Mouse (Mus musculus) stomach, embryonic 14.5 days (tissue): Measurements from ENCODE around the gene Dcxr. TPM values are rescaled to one million over a fixed set of nuclear protein-coding genes. Genes with fewer than 3 reads are reported as not detected.

Experiments
- ATAC-seq: fragments of 200-750 bp; cut with Nextera tagmentation; 2 replicates; pipeline ENCODE4 v1.8.0; 2017; ENCODE audit warnings: low read depth, moderate TSS enrichment; ENCODE audit not compliant: insufficient number of reproducible peaks, insufficient read depth, low FRiP score
- H3K27ac ChIP-seq: fragments of 300-500 bp; sonication (generic); 2 replicates; pipeline ENCODE4 v1.5.1; 2014; ENCODE audit warnings: mild to moderate bottlenecking, low read length, moderate library complexity, mixed read lengths
- H3K27me3 ChIP-seq: fragments of 300-500 bp; sonication (generic); 2 replicates; pipeline ENCODE4 v1.6.1; 2014; ENCODE audit warnings: low read length, control low read depth, mixed read lengths; ENCODE audit not compliant: control insufficient read depth, insufficient read depth
- H3K36me3 ChIP-seq: fragments of 300-500 bp; sonication (generic); 2 replicates; pipeline ENCODE4 v1.6.1; 2014; ENCODE audit warnings: mild to moderate bottlenecking, control low read depth, low read length, moderate library complexity, mixed read lengths; ENCODE audit not compliant: control insufficient read depth, insufficient read depth
- H3K4me1 ChIP-seq: fragments of 300-500 bp; sonication (generic); 2 replicates; pipeline ENCODE4 v1.6.1; 2014; ENCODE audit warnings: low read length, control low read depth, mixed read lengths; ENCODE audit not compliant: control insufficient read depth, insufficient read depth
- H3K4me2 ChIP-seq: fragments of 300-500 bp; sonication (generic); replicated peaks from 2 replicates; pipeline ENCODE4 v1.6.1; 2014; ENCODE audit warnings: low read depth, low read length, control low read depth
- H3K4me3 ChIP-seq: fragments of 300-500 bp; sonication (generic); 2 replicates; pipeline ENCODE4 v1.5.1; 2014; ENCODE audit warnings: low read depth, low read length, control low read depth
- H3K9ac ChIP-seq: fragments of 300-500 bp; sonication (generic); replicated peaks from 2 replicates; pipeline ENCODE4 v1.6.1; 2014; ENCODE audit warnings: low read depth, mild to moderate bottlenecking, control low read depth, low read length, moderate library complexity, mixed read lengths
- H3K9me3 ChIP-seq: fragments of 300-500 bp; sonication (generic); 2 replicates; pipeline ENCODE4 v1.6.1; 2016; ENCODE audit warnings: low read depth, low read length, control low read depth; ENCODE audit not compliant: control insufficient read depth
- WGBS: fragments of 180-500 bp; shearing (Covaris S2); extraction: QIAGEN DNeasy Blood & Tissue Kit; methylation state at CpG from one replicate; pipeline ENCODE4 v1.1.7; 2014; 5-methylcytosine and 5-hydroxymethylcytosine counted together
- polyA plus RNA-seq: library from polyadenylated mRNA; unstranded; fragments of >200 nt; fragmentation: Nextera tagmentation; extraction: Ambion mirVana; gene quantifications from 2 replicates; pipeline ENCODE4 v1.2.1, GENCODE M21; 2014

Gene Dcxr
- polyA plus RNA-seq, 1 experiment from 2014 or later = 33.2 TPM

DNA sequence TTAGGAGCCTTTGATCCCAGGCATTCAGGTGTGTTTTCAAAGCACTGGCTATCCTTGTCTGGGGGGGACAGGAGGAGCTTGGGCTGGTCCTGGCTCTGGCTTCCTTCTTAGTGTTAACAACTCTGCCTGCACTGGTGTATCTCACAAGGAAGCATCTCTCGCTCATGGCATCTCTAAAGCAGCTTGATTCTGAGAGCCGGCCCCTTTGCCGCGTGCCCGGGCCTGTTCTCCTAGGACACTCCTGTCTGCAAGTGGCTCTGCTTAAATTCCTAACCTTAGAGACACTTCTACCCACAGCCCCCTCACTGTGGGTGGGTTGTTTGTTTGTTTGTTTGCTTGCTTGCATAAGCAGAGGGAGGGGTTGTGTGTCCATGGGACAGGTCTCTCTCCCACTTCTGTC, 19.1 kb downstream of the Dcxr start:
- H3K4me2 ChIP-seq = 0 out of 2 replicates have a peak overlapping the region, but pooled peaks have one; percentile 5
- H3K9ac ChIP-seq = no peak overlapping the region
- peaks cover 47% of the 10 kb centered on the region for H3K4me1 ChIP-seq

DNA sequence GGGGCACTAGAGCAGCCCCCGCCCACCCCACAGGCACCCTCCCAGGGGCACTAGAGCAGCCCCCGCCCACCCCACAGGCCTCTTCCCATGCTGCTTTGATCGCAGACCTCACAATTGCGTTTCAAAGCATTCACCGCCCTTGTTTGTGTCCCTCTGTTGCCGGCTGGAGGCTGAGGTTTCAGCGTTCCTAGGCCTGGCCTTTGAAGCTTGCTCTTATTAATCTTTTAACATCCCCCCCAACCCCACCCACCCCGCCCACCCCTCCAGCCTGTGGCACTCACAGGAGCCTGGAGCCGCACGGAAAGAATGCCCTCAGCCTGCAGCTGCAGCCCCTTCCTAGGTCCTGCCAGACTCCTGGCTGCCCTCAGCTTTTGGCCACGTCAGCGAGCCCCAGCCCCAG, 19.9 kb downstream of the Dcxr start:
- Histone ChIP-seq H3K4me2 (no peak overlapping the region), H3K27ac (peak overlapping the region; percentile 69; the same call in 1 of the 2 replicates), H3K9me3 (no peaks in the 10 kb centered on the region), H3K27me3 (no peaks in the 10 kb centered on the region), H3K4me3 (no peak overlapping the region), H3K36me3 (peaks cover 8% of the 10 kb centered on the region), H3K9ac (no peak overlapping the region), H3K4me1 (peaks cover 47% of the 10 kb centered on the region)
- no peak; the same call in 1 of the 2 replicates for ATAC-seq
- 22% methylated on average over 12 of the region's 12 CpGs for WGBS

More for the DNA sequence above, 19.1 kb downstream of the Dcxr start:
- peak overlapping the region; percentile 61 for H3K27ac ChIP-seq
- 29% methylated on average over 5 of the region's 5 CpGs for WGBS
- no peaks in the 10 kb centered on the region for H3K9me3 ChIP-seq
- ATAC-seq = no peak
- H3K27me3 ChIP-seq = no peaks in the 10 kb centered on the region
- no peak overlapping the region for H3K4me3 ChIP-seq
- peaks cover 8% of the 10 kb centered on the region for H3K36me3 ChIP-seq

DNA sequence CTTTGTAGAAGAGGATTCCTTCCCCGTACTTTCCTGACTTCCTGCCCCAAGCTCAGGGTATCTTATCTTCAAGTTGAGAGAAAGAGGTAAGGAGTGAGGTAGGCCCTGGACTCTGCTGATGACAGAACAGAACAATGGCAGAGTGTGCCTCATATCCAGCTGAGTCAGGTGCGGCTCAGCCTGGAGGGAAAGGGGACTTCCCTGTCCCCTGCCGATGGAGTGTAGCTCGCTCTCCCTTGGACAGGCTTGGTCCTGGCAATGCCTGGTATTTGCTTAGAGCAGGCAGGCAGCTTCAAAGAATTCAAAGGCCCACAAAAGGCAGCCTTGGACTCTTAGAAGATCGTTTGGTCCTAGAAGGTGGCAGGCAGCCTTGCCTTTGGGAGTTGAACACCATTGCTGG, 21.0 kb downstream of the Dcxr start:
- H3K36me3 ChIP-seq = peaks cover 15% of the 10 kb centered on the region
- H3K27me3 ChIP-seq = no peaks in the 10 kb centered on the region
- peak overlapping the region; percentile 69; the same call in 1 of the 2 replicates for H3K27ac ChIP-seq
- H3K9ac ChIP-seq = no peak overlapping the region
- no peak overlapping the region for H3K4me2 ChIP-seq
- ATAC-seq = no peak
- peaks cover 47% of the 10 kb centered on the region for H3K4me1 ChIP-seq
- H3K9me3 ChIP-seq = no peaks in the 10 kb centered on the region
- 66% methylated on average over 5 of the region's 5 CpGs for WGBS
- H3K4me3 ChIP-seq = no peak overlapping the region

DNA sequence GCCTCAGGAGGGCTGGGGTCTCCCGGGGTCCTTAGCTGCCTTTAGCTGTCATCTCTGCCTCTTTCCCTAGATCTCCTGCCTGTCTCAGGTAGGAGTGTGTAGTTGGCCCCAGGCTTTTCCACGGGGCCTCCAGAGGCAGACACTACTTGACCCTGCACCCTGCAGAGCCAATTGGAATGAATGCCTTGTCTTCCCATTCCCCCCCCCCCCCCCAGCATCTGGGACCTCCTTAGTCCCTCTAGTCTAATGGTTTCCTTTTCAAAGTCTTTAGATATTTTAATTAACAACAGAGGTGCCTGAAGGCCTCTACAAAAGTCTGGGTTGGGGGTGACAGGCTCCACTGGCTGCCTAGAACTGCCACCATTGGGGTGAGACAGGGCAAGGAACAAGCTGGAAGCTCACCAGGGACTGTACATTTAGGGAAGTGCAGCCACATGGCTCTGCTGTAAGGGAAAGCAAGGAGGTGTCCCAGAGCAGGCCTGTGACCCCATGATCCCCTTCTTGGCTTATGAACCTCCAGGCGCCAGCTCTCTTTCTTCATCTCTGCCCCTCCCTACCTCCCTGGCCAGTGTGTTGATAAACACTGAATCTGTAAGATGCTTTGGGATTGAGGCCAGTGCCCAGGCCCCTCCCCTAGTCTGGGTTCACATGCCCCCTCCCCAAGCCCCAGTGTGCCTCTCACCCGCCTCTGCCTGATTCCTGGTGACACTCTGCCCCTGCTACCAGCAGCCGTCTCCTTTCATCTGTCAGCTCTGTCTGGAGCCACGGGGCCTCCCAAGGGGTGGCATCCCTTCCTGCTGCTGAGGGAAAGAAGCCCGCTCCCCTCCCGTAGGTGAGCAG, 22.4 kb downstream of the Dcxr start:
- H3K27me3 ChIP-seq = no peaks in the 10 kb centered on the region
- ATAC-seq = no peak
- WGBS = 22% methylated on average over 8 of the region's 8 CpGs
- H3K4me1 ChIP-seq = peaks cover 46% of the 10 kb centered on the region
- H3K36me3 ChIP-seq = peaks cover 14% of the 10 kb centered on the region
- 0 out of 2 replicates have a peak overlapping the region, but pooled peaks have one; percentile 69 for H3K27ac ChIP-seq
- H3K4me2 ChIP-seq = no peak overlapping the region
- no peak overlapping the region for H3K9ac ChIP-seq
- H3K9me3 ChIP-seq = no peaks in the 10 kb centered on the region
- H3K4me3 ChIP-seq = no peak overlapping the region

DNA sequence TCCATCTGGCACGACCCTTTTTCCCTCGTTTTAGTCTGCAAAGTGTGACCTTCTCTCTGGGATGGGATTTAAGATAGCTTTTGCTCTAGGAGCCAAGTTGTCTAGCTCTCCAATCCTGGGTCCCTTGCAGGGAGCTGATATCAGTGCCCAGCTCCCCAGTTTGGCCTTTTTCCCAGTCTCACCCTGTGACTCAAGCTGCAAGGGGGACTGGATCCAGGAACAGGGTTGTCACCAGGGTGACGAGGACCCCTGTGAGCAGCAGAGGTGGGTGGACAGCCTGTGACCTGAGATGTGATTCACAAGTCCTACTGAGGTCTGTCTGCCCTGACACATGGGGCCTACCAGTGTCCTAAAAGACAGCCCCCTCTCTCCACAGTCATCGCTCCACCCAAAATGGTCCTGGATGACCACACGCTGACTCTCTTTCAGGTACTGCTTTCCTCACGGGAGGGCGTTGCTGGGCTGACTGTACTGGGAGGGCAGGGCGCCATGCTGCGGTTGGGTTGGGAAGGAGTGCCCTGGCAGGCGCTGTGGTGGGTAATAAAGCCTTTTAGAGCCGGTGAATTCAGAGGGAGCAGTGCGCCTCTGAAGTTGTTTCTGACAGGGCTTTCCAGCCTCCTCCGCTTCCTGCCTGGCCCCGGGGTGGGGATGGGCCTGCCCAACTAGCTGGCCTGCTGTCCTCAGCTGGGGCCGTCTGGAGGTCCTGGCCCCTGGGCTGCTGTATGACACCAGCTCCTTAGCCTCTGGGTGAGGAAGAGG, 23.2 kb downstream of the Dcxr start:
- Histone ChIP-seq H3K9me3 (no peaks in the 10 kb centered on the region), H3K27ac (no peak overlapping the region), H3K4me1 (peaks cover 41% of the 10 kb centered on the region), H3K9ac (no peak overlapping the region), H3K36me3 (peaks cover 15% of the 10 kb centered on the region), H3K4me3 (no peak overlapping the region), H3K27me3 (no peaks in the 10 kb centered on the region), H3K4me2 (no peak overlapping the region)
- WGBS = 46% methylated on average over 15 of the region's 15 CpGs
- ATAC-seq = no peak

- peak; percentile 50; the same call in 1 of the 2 replicates for ATAC-seq
- 45% methylated on average over 10 of the region's 10 CpGs for WGBS
- H3K9ac ChIP-seq = no peak overlapping the region
- H3K4me1 ChIP-seq = peaks cover 3% of the 10 kb centered on the region; the same call in 1 of the 2 replicates
- no peak overlapping the region for H3K4me2 ChIP-seq
- peaks cover 12% of the 10 kb centered on the region for H3K36me3 ChIP-seq
- H3K27ac ChIP-seq = peak overlapping the region; percentile 27; the same call in 1 of the 2 replicates
- H3K27me3 ChIP-seq = no peaks in the 10 kb centered on the region
- H3K9me3 ChIP-seq = no peaks in the 10 kb centered on the region
- H3K4me3 ChIP-seq = no peak overlapping the region
These were observed 29.3 kb downstream of the Dcxr start for GRCm38 (mm10) chr11:120697741-120698140.

DNA sequence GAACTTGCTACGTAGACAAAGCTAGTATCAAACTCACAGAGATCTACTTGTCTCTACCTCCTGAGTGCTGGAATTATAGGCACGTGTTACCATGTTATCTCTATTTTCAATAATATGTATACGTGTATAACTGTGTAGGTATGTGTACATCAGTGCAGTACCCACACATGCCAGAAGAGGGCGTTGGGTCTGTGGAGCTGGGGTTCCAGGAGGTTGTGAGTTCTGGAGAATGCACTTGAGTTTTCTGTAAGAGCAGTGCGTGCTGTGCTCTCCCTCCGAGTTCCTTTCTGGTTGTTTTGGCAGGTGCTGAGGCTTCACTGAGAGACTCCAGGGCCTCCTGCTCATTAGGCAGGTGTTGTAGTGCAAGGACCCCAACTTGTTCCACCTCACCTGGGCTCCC, 30.5 kb downstream of the Dcxr start:
- Histone ChIP-seq H3K27me3 (no peaks in the 10 kb centered on the region), H3K9me3 (no peaks in the 10 kb centered on the region), H3K4me2 (no peak overlapping the region), H3K9ac (no peak overlapping the region), H3K27ac (no peak overlapping the region), H3K4me1 (peaks cover 3% of the 10 kb centered on the region; the same call in 1 of the 2 replicates), H3K4me3 (no peak overlapping the region), H3K36me3 (peaks cover 9% of the 10 kb centered on the region)
- WGBS = 90% methylated on average over 6 of the region's 6 CpGs
- ATAC-seq = no peak

DNA sequence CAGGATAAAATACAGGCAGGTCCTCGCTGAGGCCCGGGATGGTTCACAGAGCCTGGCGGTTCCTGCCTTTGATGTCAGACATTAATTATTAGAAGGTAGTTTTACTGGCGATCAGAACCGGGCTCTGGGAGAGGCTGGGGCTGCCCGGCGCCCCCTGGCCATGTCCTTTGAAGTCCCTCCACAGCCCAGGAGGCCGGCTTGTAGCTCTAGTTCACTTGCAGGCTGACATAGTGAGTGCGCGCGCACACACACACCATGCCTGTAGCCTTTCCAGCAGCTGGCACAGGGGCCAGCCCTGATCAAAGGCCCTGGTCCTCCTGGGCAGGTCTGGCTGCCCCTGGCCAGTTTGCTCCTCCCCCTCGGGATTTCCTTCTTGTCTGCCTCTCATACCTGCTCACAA, 31.4 kb downstream of the Dcxr start:
- H3K4me3 ChIP-seq = no peak overlapping the region
- peak overlapping the region; percentile 73; the same call in 1 of the 2 replicates for H3K27ac ChIP-seq
- H3K36me3 ChIP-seq = peaks cover 4% of the 10 kb centered on the region; the same call in 1 of the 2 replicates
- H3K27me3 ChIP-seq = no peaks in the 10 kb centered on the region
- H3K9me3 ChIP-seq = no peaks in the 10 kb centered on the region
- H3K4me2 ChIP-seq = no peak overlapping the region
- ATAC-seq = peak; percentile 60; the same call in 1 of the 2 replicates
- peaks cover 3% of the 10 kb centered on the region; the same call in 1 of the 2 replicates for H3K4me1 ChIP-seq
- 30% methylated on average over 12 of the region's 12 CpGs for WGBS
- H3K9ac ChIP-seq = no peak overlapping the region
